Mouse (Mus musculus) adrenal gland, postnatal 14 days (tissue): ENCODE measurements at regions not wholly inside any gene's neighbourhood (a gene's known extent, or its start where the extent isn't known, plus 50 kb on each side); places are given as distances from the start of the nearest gene placed in this dataset.

Source experiments
- DNase-seq: peaks from one replicate; pipeline ENCODE4 v3.0.0; 2021; ENCODE audit warnings: mixed read lengths

GRCm38 (mm10) chr12:107658821-107659220, 170.4 kb downstream of the 3110018I06Rik start:
- DNase-seq = no peak

GRCm38 (mm10) chr12:107662624-107663023, 174.2 kb downstream of the 3110018I06Rik start:
- DNase-seq = no peak

GRCm38 (mm10) chr12:107667836-107668235, 179.4 kb downstream of the 3110018I06Rik start:
- no peak for DNase-seq

GRCm38 (mm10) chr12:107669046-107669445, 180.6 kb downstream of the 3110018I06Rik start:
- no peak for DNase-seq

- no peak for DNase-seq
These were observed 181.0 kb downstream of the 3110018I06Rik start for GRCm38 (mm10) chr12:107669450-107669849.

GRCm38 (mm10) chr12:107669910-107670309, 181.5 kb downstream of the 3110018I06Rik start:
- DNase-seq = no peak

GRCm38 (mm10) chr12:107677076-107677475, 188.6 kb downstream of the 3110018I06Rik start:
- no peak for DNase-seq

- DNase-seq = no peak
These were observed 199.0 kb downstream of the 3110018I06Rik start for GRCm38 (mm10) chr12:107687447-107687846.

- no peak for DNase-seq
These were observed 201.0 kb downstream of the 3110018I06Rik start for GRCm38 (mm10) chr12:107689418-107689817.

GRCm38 (mm10) chr12:107690061-107690460, 201.6 kb downstream of the 3110018I06Rik start:
- no peak for DNase-seq

GRCm38 (mm10) chr12:107693693-107694092, 205.3 kb downstream of the 3110018I06Rik start:
- DNase-seq = no peak

- DNase-seq = no peak
These were observed 206.6 kb downstream of the 3110018I06Rik start for GRCm38 (mm10) chr12:107695014-107695413.

GRCm38 (mm10) chr12:107695438-107696267, 207.2 kb downstream of the 3110018I06Rik start:
- no peak for DNase-seq

- DNase-seq = no peak
These were observed 211.9 kb downstream of the 3110018I06Rik start for GRCm38 (mm10) chr12:107700317-107700716.

GRCm38 (mm10) chr12:107700868-107701597, 212.6 kb downstream of the 3110018I06Rik start:
- DNase-seq = no peak

GRCm38 (mm10) chr12:107708812-107709211, 220.4 kb downstream of the 3110018I06Rik start:
- no peak for DNase-seq

- DNase-seq = peak; percentile 30
These were observed 222.6 kb downstream of the 3110018I06Rik start for GRCm38 (mm10) chr12:107711017-107711416.

- DNase-seq = no peak
These were observed 223.2 kb downstream of the 3110018I06Rik start for GRCm38 (mm10) chr12:107711675-107712074.

- DNase-seq = no peak
These were observed 224.8 kb downstream of the 3110018I06Rik start for GRCm38 (mm10) chr12:107713191-107713590.

GRCm38 (mm10) chr12:107714846-107715245, 226.4 kb downstream of the 3110018I06Rik start:
- no peak for DNase-seq

GRCm38 (mm10) chr12:107715871-107716270, 227.4 kb downstream of the 3110018I06Rik start:
- peak; percentile 44 for DNase-seq

- no peak for DNase-seq
These were observed 232.5 kb downstream of the 3110018I06Rik start for GRCm38 (mm10) chr12:107720941-107721340.
